Mouse (Mus musculus) heart, embryonic 15.5 days (tissue): ENCODE results near the gene Amdhd2. TPM values are rescaled to one million over a fixed set of nuclear protein-coding genes. Genes with fewer than 3 reads are reported as not detected.

Experiments
- ATAC-seq: fragments of 200-750 bp; cut with Nextera tagmentation; replicated peaks from 2 replicates; pipeline ENCODE4 v1.8.0; 2017; ENCODE audit warnings: low read depth, moderate TSS enrichment; ENCODE audit not compliant: insufficient number of reproducible peaks, insufficient read depth, low FRiP score
- H3K27ac ChIP-seq: fragments of 300-500 bp; sonication (generic); 2 replicates; pipeline ENCODE4 v1.5.1; 2015; ENCODE audit warnings: mild to moderate bottlenecking, inconsistent platforms
- H3K27me3 ChIP-seq: fragments of 300-500 bp; sonication (generic); 2 replicates; pipeline ENCODE4 v1.6.1; 2015; ENCODE audit warnings: inconsistent platforms
- H3K36me3 ChIP-seq: fragments of 300-500 bp; sonication (generic); 2 replicates; pipeline ENCODE4 v1.6.1; 2015; ENCODE audit warnings: mild to moderate bottlenecking, inconsistent platforms
- H3K4me1 ChIP-seq: fragments of 300-500 bp; sonication (generic); replicated peaks from 2 replicates; pipeline ENCODE4 v1.6.1; 2015; ENCODE audit warnings: inconsistent platforms
- H3K4me2 ChIP-seq: fragments of 300-500 bp; sonication (generic); 2 replicates; pipeline ENCODE4 v1.6.1; 2015; ENCODE audit warnings: inconsistent platforms, mild to moderate bottlenecking, moderate library complexity
- H3K4me3 ChIP-seq: fragments of 300-500 bp; sonication (generic); 2 replicates; pipeline ENCODE4 v1.5.1; 2015; ENCODE audit warnings: mild to moderate bottlenecking, inconsistent platforms
- H3K9ac ChIP-seq: fragments of 300-500 bp; sonication (generic); 2 replicates; pipeline ENCODE4 v1.6.1; 2015; ENCODE audit warnings: mild to moderate bottlenecking, inconsistent platforms
- H3K9me3 ChIP-seq: fragments of 300-500 bp; sonication (generic); replicated peaks from 2 replicates; pipeline ENCODE4 v1.6.1; 2016; ENCODE audit warnings: inconsistent platforms
- WGBS: fragments of 180-500 bp; shearing (Covaris S2); methylation state at CpG from one replicate; pipeline ENCODE4 v1.1.7; 2015; ENCODE audit warnings: mixed read lengths; 5-methylcytosine and 5-hydroxymethylcytosine counted together
- polyA plus RNA-seq: library from polyadenylated mRNA; unstranded; fragments of >200 nt; fragmentation: Nextera tagmentation; extraction: Ambion mirVana; gene quantifications from 2 replicates; pipeline ENCODE4 v1.2.1, GENCODE M21; 2015

Amdhd2 gene
- 20.6 and 28.8 TPM in 2 replicates for polyA plus RNA-seq

GRCm38 (mm10) chr17:24163176-24163962, at the start of gene Amdhd2:
Gene Amdhd2 (minus strand): TSS chr17:24163766.
- WGBS = under 1% methylated on average over 47 of the region's 47 CpGs
- Histone ChIP-seq H3K4me3 (peak within 1 kb of the TSS; percentile 86), H3K4me1 (peaks cover 34% of the 10 kb centered on the region), H3K4me2 (peak within 1 kb of the TSS; percentile 99), H3K9ac (peak within 1 kb of the TSS; percentile 75), H3K27ac (peak within 1 kb of the TSS; percentile 90), H3K36me3 (peaks cover 22% of the 10 kb centered on the region), H3K9me3 (no peaks in the 10 kb centered on the region), H3K27me3 (no peaks in the 10 kb centered on the region)
- peak; percentile 81 for ATAC-seq

- H3K27me3 ChIP-seq = peaks cover 29% of the 10 kb centered on the region
- no peak overlapping the region for H3K27ac ChIP-seq
- H3K36me3 ChIP-seq = peaks cover 14% of the 10 kb centered on the region
- ATAC-seq = no peak
- H3K4me3 ChIP-seq = no peak overlapping the region
- no peak overlapping the region for H3K9ac ChIP-seq
- H3K9me3 ChIP-seq = no peaks in the 10 kb centered on the region
- H3K4me2 ChIP-seq = no peak overlapping the region
- 77% methylated on average over 6 of the region's 6 CpGs for WGBS
- peaks cover 32% of the 10 kb centered on the region for H3K4me1 ChIP-seq
These were observed 49.6 kb upstream of the Amdhd2 start for GRCm38 (mm10) chr17:24213186-24213585.

- Histone ChIP-seq H3K9me3 (no peaks in the 10 kb centered on the region), H3K4me3 (peak overlapping the region; percentile 50), H3K9ac (no peak overlapping the region), H3K27me3 (peaks cover 35% of the 10 kb centered on the region), H3K4me1 (peaks cover 38% of the 10 kb centered on the region), H3K27ac (no peak overlapping the region), H3K4me2 (peak overlapping the region; percentile 90), H3K36me3 (peaks cover 12% of the 10 kb centered on the region)
- WGBS = 30% methylated on average over 5 of the region's 5 CpGs
- no peak for ATAC-seq
These were observed 49.0 kb upstream of the Amdhd2 start for GRCm38 (mm10) chr17:24212441-24213018.

GRCm38 (mm10) chr17:24211631-24212440, 48.3 kb upstream of the Amdhd2 start:
- peaks cover 42% of the 10 kb centered on the region for H3K27me3 ChIP-seq
- H3K4me2 ChIP-seq = peak overlapping the region; percentile 90
- H3K36me3 ChIP-seq = peaks cover 10% of the 10 kb centered on the region
- no peaks in the 10 kb centered on the region for H3K9me3 ChIP-seq
- peak overlapping the region; percentile 50 for H3K4me3 ChIP-seq
- 0 out of 2 replicates have a peak overlapping the region, but pooled peaks have one; percentile 8 for H3K27ac ChIP-seq
- H3K4me1 ChIP-seq = peaks cover 44% of the 10 kb centered on the region
- peak overlapping the region; percentile 66 for H3K9ac ChIP-seq
- ATAC-seq = no peak
- 3% methylated on average over 37 of the region's 37 CpGs for WGBS

GRCm38 (mm10) chr17:24210591-24210990, 47.0 kb upstream of the Amdhd2 start:
- 71% methylated on average over 3 of the region's 3 CpGs for WGBS
- Histone ChIP-seq H3K36me3 (peaks cover 4% of the 10 kb centered on the region), H3K4me3 (no peak overlapping the region), H3K27ac (no peak overlapping the region), H3K9me3 (no peaks in the 10 kb centered on the region), H3K4me1 (peaks cover 57% of the 10 kb centered on the region), H3K4me2 (no peak overlapping the region), H3K9ac (no peak overlapping the region), H3K27me3 (peaks cover 51% of the 10 kb centered on the region)
- ATAC-seq = no peak

GRCm38 (mm10) chr17:24209916-24210240, 46.3 kb upstream of the Amdhd2 start:
- H3K4me1 ChIP-seq = peaks cover 59% of the 10 kb centered on the region
- no peak overlapping the region for H3K4me2 ChIP-seq
- H3K36me3 ChIP-seq = no peaks in the 10 kb centered on the region
- WGBS = 65% methylated on average over 3 of the region's 3 CpGs
- no peak overlapping the region for H3K4me3 ChIP-seq
- no peaks in the 10 kb centered on the region for H3K9me3 ChIP-seq
- ATAC-seq = no peak
- H3K27ac ChIP-seq = peak overlapping the region; percentile 66; the same call in 1 of the 2 replicates
- H3K27me3 ChIP-seq = peaks cover 51% of the 10 kb centered on the region
- H3K9ac ChIP-seq = no peak overlapping the region

GRCm38 (mm10) chr17:24209043-24209915, 45.7 kb upstream of the Amdhd2 start, which contains the start of gene Ntn3:
Gene Ntn3 (minus strand): TSS chr17:24209531.
- ATAC-seq = peak; percentile 43
- Histone ChIP-seq H3K4me2 (peak within 1 kb of the TSS; percentile 80), H3K36me3 (no peaks in the 10 kb centered on the region), H3K27ac (peak within 1 kb of the TSS; percentile 66), H3K9me3 (no peaks in the 10 kb centered on the region), H3K27me3 (peaks cover 51% of the 10 kb centered on the region), H3K4me3 (peak within 1 kb of the TSS; percentile 53), H3K4me1 (peaks cover 65% of the 10 kb centered on the region), H3K9ac (peak within 1 kb of the TSS; percentile 70)
- WGBS = under 1% methylated on average over 38 of the region's 43 CpGs

GRCm38 (mm10) chr17:24208641-24209042, 45.1 kb upstream of the Amdhd2 start:
- 4% methylated on average over 29 of the region's 29 CpGs for WGBS
- Histone ChIP-seq H3K9me3 (no peaks in the 10 kb centered on the region), H3K36me3 (no peaks in the 10 kb centered on the region), H3K4me1 (peaks cover 71% of the 10 kb centered on the region), H3K27me3 (peaks cover 51% of the 10 kb centered on the region), H3K4me2 (peak overlapping the region; percentile 80), H3K9ac (peak overlapping the region; percentile 70), H3K27ac (peak overlapping the region; percentile 66), H3K4me3 (peak overlapping the region; percentile 53)
- ATAC-seq = no peak

- Histone ChIP-seq H3K9ac (peak overlapping the region; percentile 70; the same call in 1 of the 2 replicates), H3K36me3 (no peaks in the 10 kb centered on the region), H3K27ac (peak overlapping the region; percentile 66; the same call in 1 of the 2 replicates), H3K27me3 (peaks cover 51% of the 10 kb centered on the region), H3K9me3 (no peaks in the 10 kb centered on the region), H3K4me3 (peak overlapping the region; percentile 53), H3K4me2 (peak overlapping the region; percentile 80), H3K4me1 (peaks cover 76% of the 10 kb centered on the region)
- WGBS = 71% methylated on average over 34 of the region's 34 CpGs
- ATAC-seq = no peak
These were observed 44.4 kb upstream of the Amdhd2 start for GRCm38 (mm10) chr17:24207768-24208640.
